Comparison of ENCODE assay signal across 36 mouse cellular contexts in the genomic region with DNA sequence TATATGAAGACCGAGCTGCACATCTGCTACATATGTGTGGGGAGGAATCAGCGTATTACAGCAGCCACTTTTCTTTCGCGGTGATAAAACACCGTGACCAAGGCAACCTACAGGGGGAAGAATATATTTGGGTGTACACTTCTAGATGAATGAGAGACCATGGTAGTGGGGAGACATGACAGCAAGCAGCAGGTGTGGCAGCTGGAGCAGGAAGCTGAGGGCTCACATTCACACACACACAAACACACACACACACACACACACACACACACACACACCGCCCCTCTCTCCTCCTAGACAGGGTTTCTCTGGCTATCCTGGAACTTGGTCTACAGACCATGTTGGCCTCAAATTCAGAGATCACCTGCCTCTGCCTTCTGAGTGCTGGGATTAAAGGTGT. TPM values are rescaled to one million over a fixed set of nuclear protein-coding genes. Genes with fewer than 3 reads are reported as not detected.
"Had no signal": no experiment of that assay in that cellular context is flagged by ENCODE, and none has a peak within 500 bp of the region (broad histone marks: within the 10 kb centered on the region; RNA-seq: fewer than 3 reads in every experiment).

No protein-coding gene starts in this region.

- H3K27me3 ChIP-seq: liver, embryonic 13.5 days; midbrain, embryonic 13.5 days; midbrain, embryonic 15.5 days; neural tube, embryonic 12.5 days had no signal

- H3K4me3 ChIP-seq: limb, embryonic 10.5 days; limb, embryonic 12.5 days; limb, embryonic 13.5 days; limb, embryonic 15.5 days; liver, embryonic 12.5 days; liver, embryonic 13.5 days; liver, embryonic 15.5 days; lung, embryonic 15.5 days; megakaryocyte, embryonic 14.5 days; midbrain, embryonic 10.5 days; midbrain, embryonic 12.5 days; midbrain, embryonic 13.5 days; midbrain, embryonic 15.5 days; neural tube, embryonic 12.5 days had no signal

- H3K4me1 ChIP-seq: limb, embryonic 10.5 days; limb, embryonic 13.5 days; limb, embryonic 15.5 days; midbrain, embryonic 12.5 days; midbrain, embryonic 13.5 days; midbrain, embryonic 15.5 days; neural tube, embryonic 12.5 days had no signal

- H3K27ac ChIP-seq: limb, embryonic 10.5 days; limb, embryonic 12.5 days; limb, embryonic 13.5 days; limb, embryonic 15.5 days; liver, embryonic 12.5 days; liver, embryonic 13.5 days; liver, embryonic 14.5 days; liver, embryonic 15.5 days; lung, embryonic 15.5 days; macrophage; midbrain, embryonic 10.5 days; midbrain, embryonic 12.5 days; midbrain, embryonic 13.5 days; midbrain, embryonic 15.5 days; neural tube, embryonic 12.5 days had no signal

- H3K36me3 ChIP-seq: limb, embryonic 10.5 days; limb, embryonic 12.5 days; limb, embryonic 13.5 days; limb, embryonic 15.5 days; liver, embryonic 12.5 days; liver, embryonic 13.5 days; liver, embryonic 15.5 days; lung, embryonic 15.5 days; midbrain, embryonic 10.5 days; midbrain, embryonic 12.5 days; midbrain, embryonic 13.5 days; midbrain, embryonic 15.5 days; neural tube, embryonic 12.5 days had no signal

- H3K4me2 ChIP-seq: limb, embryonic 12.5 days; limb, embryonic 13.5 days; limb, embryonic 15.5 days; liver, embryonic 11.5 days; liver, embryonic 12.5 days; liver, embryonic 13.5 days; liver, embryonic 15.5 days; lung, embryonic 14.5 days; lung, embryonic 15.5 days; midbrain, embryonic 11.5 days; midbrain, embryonic 12.5 days; midbrain, embryonic 13.5 days; midbrain, embryonic 15.5 days; neural tube, embryonic 12.5 days had no signal

- H3K9ac ChIP-seq: limb, embryonic 12.5 days; limb, embryonic 13.5 days; limb, embryonic 15.5 days; liver, embryonic 12.5 days; liver, embryonic 13.5 days; liver, embryonic 14.5 days; liver, embryonic 15.5 days; liver, postnatal 0 days; lung, embryonic 14.5 days; lung, embryonic 15.5 days; midbrain, embryonic 12.5 days; midbrain, embryonic 13.5 days; midbrain, embryonic 15.5 days; neural tube, embryonic 12.5 days had no signal

- H3K9me3 ChIP-seq: limb, embryonic 10.5 days; limb, embryonic 12.5 days; limb, embryonic 13.5 days; limb, embryonic 15.5 days; liver, embryonic 12.5 days; liver, embryonic 13.5 days; liver, embryonic 15.5 days; lung, embryonic 15.5 days; megakaryocyte, embryonic 14.5 days; midbrain, embryonic 10.5 days; midbrain, embryonic 12.5 days; midbrain, embryonic 13.5 days; midbrain, embryonic 15.5 days; neural tube, embryonic 12.5 days had no signal

- DNase-seq: left cerebral cortex, postnatal 4 days; liver; liver, embryonic 13.5 days; liver, postnatal 0 days; lung, adult 18-20 months; lung, adult 2 months; lung, embryonic 14.5 days; lung, postnatal 10 days; lung, postnatal 14 days; lung, postnatal 36 days; lung, postnatal 4 days; midbrain, embryonic 14.5 days had no signal

- ATAC-seq: liver, embryonic 12.5 days; liver, postnatal 0 days; lung, postnatal 0 days; midbrain, embryonic 13.5 days; midbrain, embryonic 15.5 days; midbrain, embryonic 16.5 days had no signal

RNA-seq across cellular contexts. Expression of a gene that starts 33.0 kb away (rescaled TPM):
- total RNA-seq: left cerebral cortex, postnatal 10 days; left cerebral cortex, postnatal 25 days; megakaryocyte-erythroid progenitor cell, adult 5-6 weeks; monocyte, adult 5-6 weeks had no signal
- polyA plus RNA-seq: limb, embryonic 11.5 days; limb, embryonic 12.5 days; lung, embryonic 14.5 days; macrophage; midbrain, embryonic 10.5 days; midbrain, embryonic 11.5 days; midbrain, embryonic 13.5 days; midbrain, embryonic 15.5 days had no signal
